Mouse (Mus musculus) embryonic facial prominence, embryonic 15.5 days (tissue): ENCODE data around the gene Osgep. TPM values are rescaled to one million over a fixed set of nuclear protein-coding genes. Genes with fewer than 3 reads are reported as not detected.
"Not testable (repeated sequence)": the region's sequence is repeated elsewhere in the genome, so short reads cannot be mapped to it uniquely, and the experiment has no call there.

Experiments
- ATAC-seq: fragments of 200-750 bp; cut with Nextera tagmentation; 2 replicates; pipeline ENCODE4 v1.8.0; 2017; ENCODE audit warnings: low read depth, moderate TSS enrichment; ENCODE audit not compliant: insufficient number of reproducible peaks, low FRiP score, low TSS enrichment
- H3K27ac ChIP-seq: fragments of 300-500 bp; sonication (generic); replicated peaks from 2 replicates; pipeline ENCODE4 v1.5.1; 2015; ENCODE audit warnings: mild to moderate bottlenecking, inconsistent platforms
- H3K27me3 ChIP-seq: fragments of 300-500 bp; sonication (generic); 2 replicates; pipeline ENCODE4 v1.6.1; 2015; ENCODE audit warnings: inconsistent platforms
- H3K36me3 ChIP-seq: fragments of 300-500 bp; sonication (generic); 2 replicates; pipeline ENCODE4 v1.6.1; 2015; ENCODE audit warnings: mild to moderate bottlenecking, inconsistent platforms
- H3K4me1 ChIP-seq: fragments of 300-500 bp; sonication (generic); 2 replicates; pipeline ENCODE4 v1.6.1; 2015; ENCODE audit warnings: inconsistent platforms
- H3K4me2 ChIP-seq: fragments of 300-500 bp; sonication (generic); replicated peaks from 2 replicates; pipeline ENCODE4 v1.6.1; 2015; ENCODE audit warnings: mild to moderate bottlenecking, inconsistent platforms
- H3K4me3 ChIP-seq: fragments of 300-500 bp; sonication (generic); replicated peaks from 2 replicates; pipeline ENCODE4 v1.5.1; 2015; ENCODE audit warnings: mild to moderate bottlenecking, inconsistent platforms
- H3K9ac ChIP-seq: fragments of 300-500 bp; sonication (generic); 2 replicates; pipeline ENCODE4 v1.6.1; 2015; ENCODE audit warnings: inconsistent platforms
- H3K9me3 ChIP-seq: fragments of 300-500 bp; sonication (generic); replicated peaks from 2 replicates; pipeline ENCODE4 v1.6.1; 2016; ENCODE audit warnings: inconsistent platforms
- WGBS: fragments of 180-500 bp; shearing (Covaris S2); methylation state at CpG from one replicate; pipeline ENCODE4 v1.1.7; 2015; 5-methylcytosine and 5-hydroxymethylcytosine counted together
- polyA plus RNA-seq: library from polyadenylated mRNA; unstranded; fragments of >200 nt; fragmentation: Nextera tagmentation; extraction: Ambion mirVana; gene quantifications from 2 replicates; pipeline ENCODE4 v1.2.1, GENCODE M21; 2015

Osgep gene
- 155 and 158 TPM in 2 replicates for polyA plus RNA-seq

DNA sequence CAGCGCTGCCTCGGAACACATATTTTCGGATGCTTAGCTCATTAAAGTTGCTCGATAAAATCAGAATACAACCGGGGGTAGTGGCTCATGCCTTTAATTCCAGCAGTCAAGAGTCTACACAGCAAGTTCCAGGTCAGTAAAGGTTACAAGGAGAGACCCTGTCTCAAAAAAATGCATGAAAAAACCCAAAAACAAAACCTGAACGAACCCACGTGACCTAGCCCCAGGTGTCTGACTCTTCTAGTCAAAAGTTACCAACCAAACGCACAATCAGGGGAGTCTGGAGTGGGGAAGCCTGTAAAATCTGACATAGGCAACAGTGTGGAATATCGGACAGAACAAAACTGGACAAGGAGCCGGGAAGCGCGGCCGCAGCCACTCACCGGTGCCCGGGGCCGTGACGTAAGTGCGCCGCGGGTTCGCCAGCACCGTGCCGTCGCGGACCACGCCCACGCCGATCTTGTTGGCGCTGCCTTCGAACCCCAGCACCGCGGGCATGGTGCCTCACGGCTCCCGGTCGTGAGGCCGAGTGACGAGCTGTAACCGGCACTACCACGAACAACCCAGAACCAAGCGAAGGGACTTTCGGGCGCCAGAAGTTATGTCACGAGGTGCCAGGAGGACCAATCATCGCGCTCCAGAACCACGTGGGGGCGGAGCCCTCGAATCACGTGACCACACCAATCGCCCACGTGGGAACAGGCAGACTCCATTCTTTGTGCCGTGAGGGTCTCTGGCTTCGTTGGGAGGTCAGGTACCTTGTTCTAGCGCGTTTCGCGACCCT is at the start of gene Osgep, which contains the start of gene Apex1:
Osgep (minus strand) TSS at position 613 of the 784 bp plus-strand sequence.
Apex1 (plus strand) TSS at position 688 of the 784 bp plus-strand sequence.
- Histone ChIP-seq H3K27me3 (no peaks in the 10 kb centered on the region), H3K27ac (peak within 1 kb of the TSS; percentile 95), H3K9ac (peak within 1 kb of the TSS; percentile 77), H3K4me1 (peaks cover 19% of the 10 kb centered on the region), H3K4me2 (peak within 1 kb of the TSS; percentile 76), H3K9me3 (no peaks in the 10 kb centered on the region), H3K4me3 (peak within 1 kb of the TSS; percentile 91), H3K36me3 (peaks cover 35% of the 10 kb centered on the region)
- WGBS: under 1% methylated on average over 57 of the region's 57 CpGs
- ATAC-seq: peak; percentile 95

DNA sequence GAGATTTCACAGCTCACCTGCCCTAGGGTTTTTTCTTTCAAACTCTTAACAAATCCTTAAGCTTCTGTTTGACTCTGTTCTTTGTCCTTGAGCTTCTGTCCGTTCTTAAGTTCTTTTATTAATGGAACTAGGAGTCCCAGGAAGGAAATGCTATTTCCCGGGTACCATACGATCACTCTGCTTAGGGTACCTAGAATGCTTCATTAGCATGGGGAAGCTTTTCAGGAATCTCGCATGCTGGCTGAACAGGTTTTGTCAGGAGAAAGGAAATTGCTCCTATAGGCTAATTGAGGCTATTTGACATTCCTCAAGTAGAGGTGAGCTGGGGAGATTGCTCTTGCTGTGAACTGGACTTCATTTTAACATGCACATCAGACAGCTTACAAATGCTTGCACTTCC is 49.0 kb upstream of the Osgep start:
- no peaks in the 10 kb centered on the region for H3K9me3 ChIP-seq
- no peak overlapping the region for H3K4me3 ChIP-seq
- H3K27me3 ChIP-seq: no peaks in the 10 kb centered on the region
- ATAC-seq: no peak
- H3K36me3 ChIP-seq: no peaks in the 10 kb centered on the region
- WGBS: 28% methylated on average over 4 of the region's 4 CpGs
- peaks cover 11% of the 10 kb centered on the region; the same call in 1 of the 2 replicates for H3K4me1 ChIP-seq
- no peak overlapping the region for H3K27ac ChIP-seq
- H3K4me2 ChIP-seq: no peak overlapping the region
- no peak overlapping the region for H3K9ac ChIP-seq

DNA sequence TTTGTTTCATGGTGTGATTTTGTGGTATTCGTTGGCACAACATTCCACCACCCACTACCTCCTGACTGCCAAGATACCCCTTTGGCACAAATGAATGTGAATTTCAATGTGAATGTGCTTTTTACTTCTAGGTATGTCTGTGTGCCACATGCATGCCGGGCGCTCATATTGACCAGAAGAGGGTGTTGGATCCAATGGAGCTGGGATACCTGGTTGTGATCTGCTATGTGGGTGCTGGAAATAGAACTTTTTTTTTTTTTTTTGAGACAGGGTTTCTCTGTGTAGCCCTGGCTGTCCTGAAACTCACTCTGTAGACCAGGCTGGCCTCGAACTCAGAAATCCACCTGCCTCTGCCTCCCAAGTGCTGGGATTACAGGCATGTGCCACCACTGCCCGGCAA is 48.4 kb upstream of the Osgep start:
- not testable (repeated sequence) for H3K27me3 ChIP-seq, H3K9me3 ChIP-seq, H3K4me2 ChIP-seq, H3K27ac ChIP-seq, ATAC-seq, H3K36me3 ChIP-seq, H3K4me3 ChIP-seq, H3K9ac ChIP-seq
- peaks cover 11% of the 10 kb centered on the region; the same call in 1 of the 2 replicates for H3K4me1 ChIP-seq
- WGBS: 89% methylated on average over 5 of the region's 5 CpGs

DNA sequence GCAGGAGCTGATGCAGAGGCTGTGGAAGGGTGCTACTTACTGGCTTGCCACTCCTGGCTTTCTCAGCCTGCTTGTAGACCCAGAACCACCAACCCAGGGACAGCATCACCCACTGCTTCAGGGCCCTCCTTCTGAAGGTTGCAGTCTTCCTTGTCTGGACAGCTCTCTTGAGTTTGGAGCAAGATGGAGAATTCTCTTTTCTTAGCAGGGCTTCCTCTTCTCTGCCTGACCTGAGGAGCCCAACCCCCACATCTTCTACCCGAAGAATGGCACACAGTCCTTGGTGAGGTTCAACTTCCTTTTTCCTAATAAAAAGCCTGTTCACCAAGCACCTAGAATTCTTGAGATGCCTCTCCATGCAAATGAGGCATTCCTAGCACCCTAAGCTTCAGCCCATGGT is 46.1 kb upstream of the Osgep start:
- Histone ChIP-seq H3K4me2 (no peak overlapping the region), H3K27ac (no peak overlapping the region), H3K9ac (no peak overlapping the region), H3K4me1 (0 out of 2 replicates have a peak, but pooled peaks cover 5% of the 10 kb centered on the region), H3K36me3 (no peaks in the 10 kb centered on the region), H3K9me3 (no peaks in the 10 kb centered on the region), H3K27me3 (no peaks in the 10 kb centered on the region), H3K4me3 (no peak overlapping the region)
- no peak for ATAC-seq
- WGBS: 58% methylated on average over 1 of the region's 1 CpGs

DNA sequence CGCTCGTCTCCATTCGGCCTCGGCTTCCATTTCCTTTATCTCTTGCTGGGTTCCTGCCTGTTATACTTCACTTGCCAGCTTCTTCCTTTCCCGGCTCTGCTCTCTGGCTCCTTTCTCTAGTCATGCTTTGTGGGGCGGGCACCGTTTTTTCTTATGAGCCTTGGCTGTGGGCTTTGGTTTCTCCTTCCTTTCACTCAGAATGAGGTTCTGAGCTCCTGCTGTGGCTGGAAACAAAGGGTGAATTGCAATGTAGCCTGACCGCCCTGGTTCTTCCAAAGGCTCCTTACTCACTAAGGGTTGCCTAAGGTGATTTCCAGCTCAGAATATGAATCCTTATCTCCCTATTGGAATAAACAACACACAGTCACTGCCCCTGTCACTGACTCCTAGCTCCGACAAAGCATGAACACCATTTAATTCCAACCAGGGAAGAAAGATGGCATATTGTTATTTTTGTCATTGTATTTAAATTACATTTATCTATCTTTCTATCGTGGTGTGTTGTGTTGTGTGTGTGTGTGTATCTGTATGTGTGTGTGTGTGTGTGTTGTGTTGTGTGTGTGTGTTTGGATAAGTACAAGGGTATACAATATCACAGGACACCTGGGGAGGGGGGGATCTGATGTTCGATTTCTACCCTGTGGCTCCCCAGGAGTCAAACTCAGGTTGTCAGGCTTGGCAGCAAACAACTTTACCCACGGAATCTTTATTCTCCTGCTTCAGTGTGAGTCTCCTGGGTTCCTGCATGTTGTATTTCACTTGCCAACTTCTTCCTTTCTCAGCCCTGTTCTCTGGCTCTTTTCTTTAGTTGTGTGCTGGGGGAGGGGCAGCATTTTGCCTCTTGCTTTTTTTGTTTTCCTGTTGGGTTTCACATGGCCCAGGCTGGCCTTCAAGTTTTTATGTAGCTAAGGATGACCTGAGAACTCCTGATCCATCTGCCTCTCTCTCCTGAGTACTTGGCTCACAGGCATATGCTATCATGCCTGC is 45.2 kb upstream of the Osgep start:
- Histone ChIP-seq H3K36me3 (no peaks in the 10 kb centered on the region), H3K9ac (no peak overlapping the region), H3K4me3 (no peak overlapping the region), H3K9me3 (no peaks in the 10 kb centered on the region), H3K27me3 (no peaks in the 10 kb centered on the region), H3K27ac (no peak overlapping the region; the same call in 1 of the 2 replicates), H3K4me1 (0 out of 2 replicates have a peak, but pooled peaks cover 5% of the 10 kb centered on the region), H3K4me2 (no peak overlapping the region)
- ATAC-seq: no peak
- WGBS: 35% methylated on average over 12 of the region's 12 CpGs

DNA sequence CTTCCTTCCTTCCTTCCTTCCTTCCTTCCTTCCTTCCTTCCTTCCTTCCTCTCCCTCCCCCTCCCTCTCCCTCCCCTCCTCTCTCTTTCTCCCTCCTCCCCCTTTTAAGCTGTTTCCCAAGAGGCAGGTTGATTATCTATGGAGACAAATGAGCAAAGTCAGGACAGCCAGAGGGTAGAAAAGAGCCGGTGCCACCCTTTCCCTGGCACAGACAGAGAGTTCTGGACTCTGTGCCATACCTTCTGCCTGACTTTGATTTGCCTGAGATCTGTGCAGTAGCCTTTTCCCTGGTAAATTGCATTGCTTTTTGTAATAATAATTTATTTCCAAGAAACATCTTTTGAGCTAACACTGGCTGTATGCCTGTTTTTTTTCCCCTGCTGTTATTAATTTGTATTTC is 44.3 kb upstream of the Osgep start:
- ATAC-seq: no peak
- no peaks in the 10 kb centered on the region for H3K27me3 ChIP-seq
- no peaks in the 10 kb centered on the region for H3K36me3 ChIP-seq
- 9% methylated on average over 1 of the region's 1 CpGs for WGBS
- no peaks in the 10 kb centered on the region for H3K9me3 ChIP-seq
- H3K4me2 ChIP-seq: no peak overlapping the region
- H3K4me3 ChIP-seq: no peak overlapping the region
- no peak overlapping the region for H3K9ac ChIP-seq
- no peak overlapping the region for H3K27ac ChIP-seq
- H3K4me1 ChIP-seq: 0 out of 2 replicates have a peak, but pooled peaks cover 5% of the 10 kb centered on the region

DNA sequence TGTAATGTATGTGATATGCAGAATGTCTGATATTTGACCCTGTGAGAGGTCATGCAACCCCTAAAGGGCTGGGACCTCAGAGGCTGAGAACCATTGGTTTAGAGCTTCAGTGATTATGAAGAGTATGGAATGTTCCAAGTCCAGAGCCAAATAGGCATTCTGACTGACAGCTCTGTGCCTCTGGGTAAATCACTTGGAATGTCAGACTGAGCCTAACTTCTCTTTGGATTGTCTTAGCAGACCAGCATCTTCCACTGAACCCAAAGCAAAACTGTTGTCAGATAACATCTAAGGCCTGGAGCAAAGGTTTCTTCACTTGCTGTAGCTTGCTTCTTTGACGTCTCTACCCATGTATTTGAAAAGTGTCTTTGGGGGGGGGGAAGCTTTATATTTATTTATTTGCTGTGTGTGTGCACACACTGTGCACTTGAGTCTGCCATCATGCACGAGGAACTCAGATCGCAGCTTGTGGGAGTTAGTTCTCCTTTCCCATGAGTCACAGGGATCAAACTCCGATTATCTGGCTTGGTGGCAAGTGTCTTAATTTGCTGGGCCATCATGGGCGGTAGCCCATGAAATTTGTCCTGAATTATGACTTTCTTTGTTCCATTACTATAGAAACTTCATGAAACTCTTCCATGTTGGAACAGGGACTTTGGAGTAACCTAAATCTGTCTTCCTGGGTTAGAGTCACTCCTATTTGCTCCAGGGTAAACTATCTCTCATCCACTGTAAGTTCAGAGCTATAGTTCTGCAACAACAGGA is 43.7 kb upstream of the Osgep start:
- Histone ChIP-seq H3K4me2 (no peak overlapping the region), H3K27ac (no peak overlapping the region), H3K4me1 (0 out of 2 replicates have a peak, but pooled peaks cover 5% of the 10 kb centered on the region), H3K4me3 (no peak overlapping the region), H3K36me3 (no peaks in the 10 kb centered on the region), H3K9ac (no peak overlapping the region), H3K27me3 (no peaks in the 10 kb centered on the region), H3K9me3 (no peaks in the 10 kb centered on the region)
- 72% methylated on average over 5 of the region's 5 CpGs for WGBS
- ATAC-seq: no peak

DNA sequence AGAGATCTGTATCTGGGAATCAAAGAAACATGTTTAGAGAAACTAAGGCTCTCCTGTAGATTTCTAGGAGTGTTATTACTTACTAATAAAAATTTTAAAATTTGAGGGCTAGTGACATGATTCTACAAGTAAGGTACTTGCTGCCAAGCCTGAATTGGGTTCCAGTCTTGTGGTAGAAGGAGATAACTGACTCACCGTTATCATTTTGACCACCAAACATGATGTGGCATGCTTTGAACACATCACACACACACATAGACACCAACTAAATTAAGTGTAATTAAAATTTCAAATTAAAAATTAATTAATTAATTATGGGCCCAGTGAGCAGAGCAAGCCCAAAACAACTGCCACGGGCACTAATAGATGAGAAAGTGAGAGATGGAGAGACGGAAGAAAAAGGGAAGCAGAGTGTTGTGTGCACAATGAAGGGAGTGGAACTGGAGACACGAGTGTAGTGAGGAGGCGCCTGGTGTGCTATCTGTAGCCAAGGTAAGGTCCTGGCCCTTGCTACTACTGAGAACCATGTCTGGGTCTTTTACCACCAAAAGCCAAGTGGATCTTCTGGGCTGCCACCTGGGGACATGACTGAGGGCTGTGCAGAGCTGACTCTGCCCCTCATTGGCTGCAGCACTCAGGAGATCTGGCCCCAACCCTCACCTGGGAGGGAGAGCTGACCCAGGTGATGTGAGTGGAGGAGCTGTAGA is 33.7 kb upstream of the Osgep start:
- ATAC-seq: not testable (repeated sequence)

DNA sequence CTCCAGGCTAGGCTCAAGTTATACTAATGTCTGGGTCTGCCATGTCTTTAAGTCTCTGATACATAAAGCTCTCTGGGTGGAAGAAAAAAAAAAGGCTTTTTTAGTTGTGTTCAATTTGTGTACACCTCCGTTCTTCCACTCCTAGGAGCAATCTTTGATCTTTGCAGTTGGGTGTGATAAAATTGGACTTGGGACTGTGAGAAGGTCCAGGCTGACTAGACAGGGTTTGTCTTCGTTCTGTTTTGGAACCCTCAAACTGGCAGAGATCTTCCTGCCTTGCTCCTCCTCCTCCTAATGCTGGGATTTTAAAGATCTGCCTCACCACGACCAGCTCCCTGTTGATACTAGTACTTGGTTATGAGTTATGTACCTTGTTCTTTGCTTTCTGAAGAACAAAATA is 32.5 kb upstream of the Osgep start:
- H3K4me3 ChIP-seq, H3K27me3 ChIP-seq, ATAC-seq, H3K9ac ChIP-seq, H3K36me3 ChIP-seq, H3K27ac ChIP-seq, H3K9me3 ChIP-seq, H3K4me1 ChIP-seq, H3K4me2 ChIP-seq: not testable (repeated sequence)
- WGBS: 58% methylated on average over 3 of the region's 3 CpGs

More for the DNA sequence above, 33.7 kb upstream of the Osgep start:
- not testable (repeated sequence) for H3K27ac ChIP-seq, H3K4me2 ChIP-seq, H3K4me1 ChIP-seq, H3K4me3 ChIP-seq, H3K9ac ChIP-seq, H3K27me3 ChIP-seq, H3K36me3 ChIP-seq, H3K9me3 ChIP-seq
- WGBS: 84% methylated on average over 5 of the region's 5 CpGs

DNA sequence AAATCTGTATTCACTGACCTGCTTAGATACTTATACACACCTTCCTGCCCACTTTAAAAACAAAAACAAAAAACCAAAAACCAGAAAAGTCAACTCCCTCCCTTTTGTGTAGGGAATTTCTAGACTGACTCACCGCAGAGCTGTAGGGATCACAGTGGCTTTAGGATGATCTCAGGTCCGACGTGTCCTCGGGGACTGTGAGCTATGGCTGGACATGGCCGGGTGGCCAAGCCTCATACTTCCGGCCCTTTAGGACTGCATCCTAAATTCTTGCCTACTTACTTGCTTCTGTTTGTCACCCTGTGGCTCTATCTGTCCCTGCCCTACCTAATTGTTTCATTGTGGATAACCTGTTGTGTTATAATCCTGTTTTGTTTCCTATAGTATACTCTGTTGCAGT is 32.0 kb upstream of the Osgep start:
- not testable (repeated sequence) for ATAC-seq, H3K9me3 ChIP-seq, H3K27me3 ChIP-seq, H3K36me3 ChIP-seq, H3K27ac ChIP-seq, H3K4me2 ChIP-seq, H3K4me3 ChIP-seq, H3K4me1 ChIP-seq, H3K9ac ChIP-seq
- WGBS: 75% methylated on average over 6 of the region's 6 CpGs
